Mouse (Mus musculus) mature B cell (primary cell): ENCODE results near the gene Oxct2a.
"Not testable (repeated sequence)": the region's sequence is repeated elsewhere in the genome, so short reads cannot be mapped to it uniquely, and the experiment has no call there.

Experiments
- in situ Hi-C: fragments of 300-500 bp; cut with MboI; formaldehyde crosslinking; loops from 2 replicates; pipeline ENCODE4 v1.14.3; 2019

Oxct2a gene

DNA sequence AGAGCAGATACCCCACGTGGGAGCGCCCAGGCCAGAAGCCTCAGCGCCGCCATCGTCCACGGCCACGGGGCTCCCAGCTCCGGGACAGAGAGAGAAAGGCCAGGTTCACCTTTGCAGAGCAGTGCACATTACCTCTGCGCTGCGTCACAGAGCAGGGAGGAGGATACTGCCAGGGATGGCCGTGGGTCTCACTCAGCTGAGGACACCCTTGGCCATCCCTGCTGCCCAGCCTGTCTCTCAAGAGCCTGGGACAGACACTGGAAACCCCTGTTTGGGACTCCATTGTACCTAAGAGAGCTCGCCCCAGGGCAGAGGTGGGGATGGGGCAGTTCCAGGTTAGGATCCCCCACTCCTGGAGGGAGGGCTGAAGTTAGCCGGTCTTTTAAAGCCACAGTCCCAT lies at the start of gene Oxct2a:
Gene Oxct2a (minus strand): TSS at position 101 of the 400 bp plus-strand sequence.
- in situ Hi-C loops, result no loop called here

DNA sequence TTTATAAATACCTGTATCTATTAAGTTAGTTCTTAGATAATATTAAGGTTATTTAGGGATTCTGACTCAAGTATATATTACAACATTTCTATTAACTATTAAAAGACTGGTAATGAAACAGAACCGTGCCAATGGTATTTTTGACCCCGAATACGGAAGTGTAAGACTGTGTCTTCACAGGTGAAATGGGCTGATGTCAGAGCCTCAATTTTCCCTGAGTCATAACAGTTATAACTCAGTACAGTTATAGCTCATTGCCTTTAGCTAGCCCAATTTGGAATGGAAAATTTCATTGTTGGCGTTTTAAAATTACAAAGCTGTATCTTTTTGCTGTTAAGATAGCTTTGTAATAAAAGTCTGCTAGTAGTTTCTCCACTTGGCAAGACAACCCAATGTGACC lies 40.1 kb upstream of the Oxct2a start:
- in situ Hi-C loops, result no loop called here

DNA sequence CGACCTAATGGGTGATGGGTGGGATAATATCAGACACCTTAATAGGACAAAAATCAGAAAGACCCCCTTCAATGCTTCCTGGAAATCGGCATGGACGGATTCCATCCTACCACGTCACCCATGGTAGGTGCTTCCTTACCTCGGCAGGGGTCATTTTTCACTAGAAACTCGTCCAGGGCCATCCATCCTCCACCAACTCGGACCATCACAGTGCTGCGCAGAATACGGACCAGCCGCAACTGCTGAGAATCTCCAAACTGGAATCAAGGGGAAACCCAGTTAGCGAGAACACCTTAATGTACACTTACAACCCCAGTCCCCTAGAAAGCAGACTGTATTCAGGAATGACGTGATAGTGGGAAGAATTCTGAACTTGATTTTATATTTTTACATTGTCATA lies 37.3 kb upstream of the Oxct2a start:
- in situ Hi-C loops, result no loop called here

DNA sequence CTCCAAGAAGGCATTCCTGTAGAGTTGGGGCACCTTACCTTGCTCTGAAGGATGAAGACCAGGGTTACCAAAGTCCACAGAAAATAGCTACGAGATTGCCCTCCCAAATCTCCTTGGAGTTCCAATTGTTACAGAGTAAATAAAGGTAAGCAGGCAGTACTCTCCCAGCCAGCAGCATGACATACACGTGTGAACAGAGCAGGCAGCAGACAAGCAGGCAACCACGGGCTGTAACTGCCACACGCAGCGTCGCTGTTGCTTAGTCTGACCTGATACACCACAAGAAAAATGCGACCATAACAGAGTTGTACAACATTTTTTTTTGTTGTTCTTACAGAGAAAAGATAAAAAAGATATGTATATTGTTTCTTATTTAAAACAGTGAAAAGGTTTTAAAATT lies 35.2 kb upstream of the Oxct2a start:
- in situ Hi-C loops, result no loop called here

DNA sequence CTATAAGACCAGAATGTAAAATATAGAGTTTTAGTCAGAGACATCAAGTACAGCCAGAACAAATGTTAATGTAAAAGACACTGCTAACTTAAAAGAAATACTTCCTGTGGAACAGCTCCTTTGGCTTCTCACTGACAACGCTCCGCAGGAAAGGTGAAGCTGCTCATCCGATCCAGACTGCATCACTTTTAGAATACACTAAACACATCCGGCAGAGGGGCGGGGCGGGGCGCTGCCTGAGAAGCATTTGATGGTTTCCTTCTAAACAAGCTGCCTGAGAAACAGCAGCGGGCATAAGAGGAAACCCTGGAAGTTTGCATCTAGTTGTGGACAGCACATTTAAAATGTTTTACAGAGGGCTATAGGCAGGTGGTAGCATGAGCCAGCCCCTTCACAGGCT lies 32.5 kb upstream of the Oxct2a start:
- in situ Hi-C loops, result no loop called here

DNA sequence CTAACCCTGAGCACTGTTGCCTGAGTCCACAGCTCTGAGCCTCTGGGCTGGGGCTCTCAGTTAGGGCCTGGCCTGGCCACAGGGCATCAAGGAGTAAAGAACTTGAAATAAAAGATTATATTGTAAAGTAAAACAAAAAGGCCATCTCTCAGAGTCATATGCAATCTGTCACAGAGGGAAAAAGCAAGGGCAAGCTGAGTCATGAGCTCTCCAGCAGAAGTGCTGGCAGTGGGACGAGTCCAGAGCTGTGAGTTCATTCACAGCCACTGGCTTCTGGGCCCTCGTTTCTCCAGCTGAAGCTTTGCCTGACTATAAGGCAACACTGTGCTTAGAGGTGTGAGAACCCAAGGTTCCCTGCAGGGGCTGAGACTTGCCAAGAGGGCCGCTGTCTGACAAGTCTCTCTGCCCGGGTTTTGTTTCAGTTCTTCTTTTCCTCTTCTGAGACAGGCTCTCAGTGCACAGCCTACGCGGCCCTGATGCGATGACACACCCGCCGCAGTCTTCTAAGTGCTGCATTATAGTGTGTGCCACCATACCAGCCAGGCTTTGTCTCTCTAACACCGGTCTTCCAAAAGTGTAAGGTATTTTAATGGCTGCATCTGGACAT lies 29.9 kb upstream of the Oxct2a start:
- in situ Hi-C loops, result no loop called here

DNA sequence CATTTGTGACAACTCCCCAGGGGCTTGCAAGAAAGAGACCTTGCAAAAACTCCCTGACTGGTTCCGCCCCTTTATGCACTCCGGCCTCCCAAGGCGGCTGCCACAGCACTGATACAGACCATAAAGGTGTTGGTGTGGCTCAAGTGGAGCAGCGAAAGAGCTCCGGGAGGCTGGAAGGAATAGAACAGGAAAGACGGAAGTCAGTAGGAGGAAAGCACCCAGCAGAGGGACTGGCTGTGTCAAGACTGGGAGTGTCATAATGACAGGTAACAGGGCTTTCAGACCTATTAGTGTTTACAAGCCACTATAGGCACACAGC lies 20.0 kb upstream of the Oxct2a start:
- in situ Hi-C loops, result no loop called here

DNA sequence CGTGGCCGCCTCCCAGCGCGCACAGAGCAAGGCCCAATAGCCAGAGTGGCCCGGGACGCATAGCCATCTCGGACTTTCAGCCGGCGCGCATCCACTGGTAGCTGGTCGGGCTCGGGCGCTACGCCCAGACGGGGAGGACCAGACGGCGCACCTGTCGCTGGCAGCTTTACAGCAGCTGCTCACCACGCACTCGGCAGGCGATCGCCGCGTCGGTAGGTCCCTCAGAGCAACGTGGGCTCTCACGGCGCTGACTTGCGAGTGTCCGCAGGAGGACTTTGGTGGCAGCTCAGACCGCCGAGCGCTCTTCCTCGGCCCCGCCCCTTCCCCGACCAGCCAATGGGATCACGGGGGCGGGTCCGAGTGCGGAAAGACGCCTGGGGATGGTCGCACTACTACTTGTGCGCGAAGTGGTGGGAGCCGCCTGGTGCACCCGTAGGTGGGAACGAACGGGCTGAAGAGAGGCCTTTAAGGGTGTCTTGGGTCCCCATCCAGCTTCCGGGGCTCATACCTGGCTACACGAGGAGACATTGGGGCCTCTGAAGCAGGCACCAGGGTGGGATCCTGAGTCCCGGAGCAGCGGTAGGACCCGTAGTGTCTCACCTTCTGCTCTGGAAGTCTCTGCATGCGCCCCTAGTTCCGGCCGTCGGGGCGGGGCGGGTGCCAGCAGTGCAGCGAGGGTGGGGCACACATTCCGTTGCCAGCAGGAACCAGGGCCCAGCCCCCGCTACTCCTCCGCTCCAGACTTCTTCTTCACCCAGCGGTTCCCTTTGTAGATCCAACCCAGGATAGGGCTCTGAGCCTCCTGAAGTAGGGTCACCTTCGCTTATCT lies 19.4 kb upstream of the Oxct2a start, which contains the start of gene Bmp8a:
Gene Bmp8a (minus strand): TSS at position 611 of the 829 bp plus-strand sequence.
- in situ Hi-C loops, result no loop called here

DNA sequence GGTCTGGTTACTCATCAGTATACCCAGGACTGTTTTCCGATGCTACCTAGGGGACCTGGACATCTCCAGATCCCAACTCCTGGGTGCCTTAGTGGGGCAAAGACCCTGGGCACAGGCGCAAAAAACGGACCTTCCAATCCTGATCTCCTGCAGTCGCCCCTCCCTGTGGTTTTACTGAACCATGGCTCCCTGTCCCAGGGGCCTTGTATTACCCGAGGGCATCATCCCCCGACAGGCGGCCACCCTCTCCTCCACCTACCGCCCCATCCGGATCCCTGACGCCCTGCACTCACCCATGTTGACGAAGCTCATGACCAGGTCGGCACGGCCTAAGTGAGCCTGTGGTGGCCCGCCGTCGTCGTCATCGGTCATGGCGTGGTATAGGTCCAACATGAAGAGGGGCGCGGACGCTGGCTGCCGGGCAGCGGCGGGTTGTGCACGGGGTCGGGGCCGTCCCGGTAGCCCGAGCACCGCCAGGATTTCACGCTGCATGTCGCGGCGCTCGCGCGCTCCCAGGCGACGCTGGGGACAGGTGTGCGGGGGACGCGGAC lies 18.7 kb upstream of the Oxct2a start:
- in situ Hi-C loops, result no loop called here

DNA sequence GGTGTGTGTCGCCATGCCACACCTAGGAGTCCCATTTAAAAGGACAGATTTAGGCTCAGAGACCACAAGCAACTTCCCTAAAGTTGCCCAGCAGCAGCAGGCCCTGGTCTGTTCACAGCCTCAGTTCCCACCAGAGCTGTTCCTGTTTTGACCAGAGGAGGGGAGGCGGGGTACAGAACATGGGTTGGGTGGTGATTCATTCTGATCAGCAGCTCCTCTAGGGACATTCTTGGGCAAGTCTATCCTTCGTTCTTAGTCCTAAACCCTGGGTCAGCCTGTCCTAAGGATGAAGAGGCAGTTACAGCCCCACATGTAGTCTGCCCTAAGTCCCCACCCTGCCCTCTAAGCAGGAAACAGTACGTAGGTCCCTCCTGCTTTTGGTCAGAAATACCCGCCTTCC lies 16.8 kb upstream of the Oxct2a start:
- in situ Hi-C loops, result no loop called here

DNA sequence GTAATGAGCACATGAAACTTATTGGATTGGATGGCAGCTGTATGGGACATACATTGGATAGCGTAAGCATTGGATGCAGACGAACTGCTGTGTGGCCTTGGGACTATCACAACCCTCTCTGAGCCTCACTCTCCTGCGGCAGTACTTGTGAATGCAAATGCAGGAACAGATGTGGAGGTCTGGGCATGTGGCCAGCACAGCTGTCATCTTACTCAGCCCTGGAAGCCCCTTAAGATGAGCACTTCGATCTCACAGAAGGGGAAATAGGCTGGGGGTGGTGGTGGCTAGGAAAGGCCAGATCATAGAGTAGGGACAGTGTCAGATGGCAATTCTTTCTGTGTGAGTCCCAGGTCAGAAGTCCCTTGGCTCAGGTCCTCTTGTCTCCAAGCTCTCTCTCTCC lies 14.3 kb upstream of the Oxct2a start:
- in situ Hi-C loops, result no loop called here

DNA sequence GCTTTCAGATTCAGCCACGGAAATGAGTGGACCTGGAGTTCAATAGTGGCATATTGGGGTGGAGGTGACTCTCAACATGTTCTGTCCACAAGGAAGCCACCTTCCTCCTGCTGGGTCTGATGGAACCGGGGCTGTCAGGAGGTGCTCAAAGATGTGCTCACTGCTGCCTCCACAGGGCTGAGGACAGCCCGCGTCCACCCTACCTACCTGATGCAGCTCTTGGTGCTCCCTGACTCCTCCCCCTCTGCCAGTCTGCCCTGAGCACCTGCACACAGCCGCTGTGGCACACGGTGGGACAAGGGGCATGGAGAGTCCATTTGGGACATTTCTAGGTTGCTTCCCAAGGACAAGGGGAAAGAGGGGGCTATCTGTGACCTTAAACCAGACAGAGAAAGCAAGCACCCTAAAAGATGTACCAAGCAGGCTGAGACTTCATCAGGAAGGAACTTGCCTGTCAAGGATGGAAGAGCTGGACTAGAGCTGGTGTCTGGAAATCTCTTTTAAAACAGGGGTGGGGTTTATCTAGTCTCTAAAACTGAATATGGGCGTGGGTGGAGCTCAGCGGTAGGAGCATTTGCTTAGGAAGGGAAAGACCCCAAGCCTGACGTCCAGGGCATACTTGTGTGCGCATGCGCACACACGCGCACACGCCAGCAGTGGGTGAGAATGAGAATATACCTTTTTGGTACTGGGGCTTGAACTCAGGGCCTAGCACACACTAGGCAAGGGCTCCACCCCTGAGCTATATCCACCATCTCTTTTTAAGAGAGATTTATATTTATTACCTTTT lies 12.6 kb upstream of the Oxct2a start:
- in situ Hi-C loops, result no loop called here

DNA sequence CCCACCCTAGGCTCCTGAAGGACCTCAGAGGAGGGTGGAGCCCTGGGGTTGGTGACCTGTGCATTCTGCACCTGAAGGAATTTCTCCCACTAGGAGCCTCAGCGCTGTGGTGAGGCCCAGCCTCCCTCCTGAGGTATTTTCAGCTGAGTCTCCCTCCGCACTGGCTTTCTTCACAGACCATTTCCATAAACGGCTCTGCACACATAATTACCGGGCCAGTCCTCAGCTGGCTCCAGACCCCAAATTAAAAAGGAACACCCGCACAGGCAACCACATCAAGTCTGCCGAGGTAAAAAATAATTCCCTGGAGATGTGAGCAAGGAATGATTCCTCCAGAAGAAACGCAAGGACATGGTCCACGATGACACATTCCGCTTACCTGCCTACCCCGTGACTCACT lies 11.8 kb upstream of the Oxct2a start:
- in situ Hi-C loops, result not testable (repeated sequence)

DNA sequence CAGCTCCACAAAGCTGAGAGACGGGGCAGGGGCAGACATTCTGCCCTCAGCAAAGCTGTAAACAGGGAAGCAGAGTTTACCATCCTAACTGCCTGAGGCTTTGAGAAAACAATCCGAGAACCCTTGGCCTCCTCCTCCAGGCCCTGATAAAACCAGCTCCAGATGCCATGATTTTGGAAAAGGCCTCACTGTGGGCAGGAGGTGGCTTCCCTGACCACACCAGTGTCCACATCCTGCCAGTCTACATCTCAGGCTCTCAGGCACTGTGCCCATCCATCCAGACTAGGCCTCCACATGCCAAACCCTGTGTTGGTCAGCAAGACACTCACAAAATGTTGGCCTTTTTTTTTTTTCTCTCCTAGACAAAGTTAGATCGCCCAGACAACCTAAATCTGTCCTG lies 10.7 kb upstream of the Oxct2a start:
- in situ Hi-C loops, result no loop called here

DNA sequence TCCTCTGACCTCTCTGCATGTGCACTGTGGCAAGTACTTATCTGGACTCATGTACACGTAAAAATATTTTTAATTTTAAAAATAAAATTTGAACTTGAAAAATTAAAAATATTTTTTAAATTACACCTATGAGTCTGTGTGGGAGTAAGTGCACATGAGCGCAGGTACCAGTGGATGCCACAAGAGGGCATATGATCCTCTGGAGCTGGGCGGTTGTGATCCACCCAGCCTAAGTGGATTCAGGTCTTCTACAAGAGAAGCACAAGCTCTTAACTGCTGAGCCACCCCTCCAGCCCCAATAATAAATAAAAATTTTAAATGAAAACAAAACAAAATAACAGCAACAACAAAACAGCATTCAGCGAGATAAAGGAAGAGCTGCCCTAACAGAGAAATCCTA lies 9.7 kb upstream of the Oxct2a start:
- in situ Hi-C loops, result no loop called here

DNA sequence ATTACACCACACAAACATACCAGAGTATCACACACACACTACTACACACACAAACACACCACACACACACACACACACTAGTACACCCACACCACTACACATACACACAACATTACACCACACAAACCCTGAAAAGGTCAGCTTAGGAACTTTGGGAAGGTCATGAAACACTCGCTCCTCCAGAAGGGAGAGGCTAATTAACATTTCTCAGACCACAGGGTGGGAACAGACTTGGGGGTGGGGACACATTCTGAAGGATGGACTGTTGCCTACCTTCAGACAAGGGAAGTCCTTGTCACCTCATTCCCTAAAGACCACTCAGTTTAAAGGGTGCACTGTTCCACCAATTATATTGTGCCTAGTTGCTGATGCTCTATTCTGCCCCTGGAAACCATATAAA lies 8.5 kb upstream of the Oxct2a start:
- in situ Hi-C loops, result not testable (repeated sequence)

DNA sequence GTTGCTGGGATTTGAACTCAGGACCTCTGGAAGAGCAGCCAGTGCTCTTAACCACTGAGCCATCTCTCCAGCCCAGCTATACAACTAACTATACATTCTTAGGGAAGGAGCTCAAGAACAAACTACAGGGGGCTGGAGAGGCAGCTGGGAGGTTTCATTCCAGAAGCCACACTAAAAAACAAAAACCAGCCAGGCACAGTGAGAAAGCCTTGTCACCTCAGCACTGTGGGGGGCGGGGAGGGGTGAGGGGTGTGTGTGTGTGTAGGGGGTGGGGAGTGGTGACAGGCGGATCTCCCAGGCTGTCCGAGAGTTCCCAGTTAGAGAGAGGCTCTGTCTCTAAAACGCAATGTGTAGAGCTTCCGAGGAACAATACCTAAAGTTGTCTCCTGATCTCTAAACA lies 7.9 kb upstream of the Oxct2a start:
- in situ Hi-C loops, result no loop called here

DNA sequence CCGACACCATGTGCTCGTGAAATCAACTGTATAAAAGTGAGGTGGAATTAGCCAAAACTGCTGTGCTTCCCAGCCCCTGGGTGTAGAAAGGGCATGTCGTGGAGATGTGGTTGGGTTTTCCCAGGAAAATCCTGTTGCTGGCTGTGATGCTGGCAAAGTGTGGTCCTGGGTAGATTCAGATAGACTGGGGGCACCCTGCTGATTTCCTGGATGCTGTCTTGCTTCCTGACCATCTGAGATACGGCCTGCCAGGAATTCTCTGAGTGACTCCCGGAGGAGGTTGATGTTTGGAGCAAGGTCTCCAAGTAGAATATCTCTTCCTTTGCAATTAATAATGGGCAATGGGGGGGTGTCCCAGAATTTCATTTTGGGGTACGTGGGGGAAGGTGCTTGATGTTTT lies 5.5 kb upstream of the Oxct2a start:
- in situ Hi-C loops, result no loop called here

DNA sequence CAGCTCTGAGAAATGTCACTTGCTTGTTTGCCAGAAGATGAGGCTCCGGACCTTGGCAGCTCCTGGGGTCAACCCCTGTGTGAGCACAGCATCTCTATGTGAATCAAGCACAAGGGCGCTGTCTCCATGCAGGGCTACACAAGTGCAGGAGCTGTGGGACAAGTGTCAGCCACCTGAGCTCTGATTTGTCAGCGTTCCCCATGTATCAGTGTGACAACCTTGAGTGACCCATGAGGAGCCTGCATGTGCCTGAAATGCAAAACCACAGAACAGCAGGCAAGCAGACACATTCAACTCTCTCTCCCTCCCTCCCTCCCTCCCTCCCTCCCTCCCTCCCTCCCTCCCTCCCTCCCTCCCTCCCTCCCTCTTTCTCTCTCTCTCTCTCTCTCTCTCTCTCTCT lies 4.2 kb upstream of the Oxct2a start:
- in situ Hi-C loops, result no loop called here

DNA sequence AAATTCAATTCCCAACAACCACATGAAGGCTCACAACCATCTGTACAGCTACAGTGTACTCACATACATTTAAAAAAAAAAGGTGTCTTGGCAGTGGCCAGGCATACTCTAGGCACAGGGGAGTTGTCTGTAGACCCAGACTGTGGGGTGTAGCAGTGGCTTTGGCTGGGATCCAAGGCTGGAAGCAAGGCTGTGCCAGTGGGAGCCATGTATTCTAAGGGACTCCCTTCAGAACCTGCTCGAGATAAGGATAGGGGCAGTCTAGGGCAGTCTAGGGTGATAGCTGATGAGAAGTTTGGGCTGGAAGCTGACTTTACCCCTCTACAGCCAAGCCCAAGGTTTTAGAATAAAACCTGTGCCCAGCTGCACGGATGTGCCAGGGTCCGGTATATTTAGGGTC lies 2.7 kb upstream of the Oxct2a start:
- in situ Hi-C loops, result no loop called here

DNA sequence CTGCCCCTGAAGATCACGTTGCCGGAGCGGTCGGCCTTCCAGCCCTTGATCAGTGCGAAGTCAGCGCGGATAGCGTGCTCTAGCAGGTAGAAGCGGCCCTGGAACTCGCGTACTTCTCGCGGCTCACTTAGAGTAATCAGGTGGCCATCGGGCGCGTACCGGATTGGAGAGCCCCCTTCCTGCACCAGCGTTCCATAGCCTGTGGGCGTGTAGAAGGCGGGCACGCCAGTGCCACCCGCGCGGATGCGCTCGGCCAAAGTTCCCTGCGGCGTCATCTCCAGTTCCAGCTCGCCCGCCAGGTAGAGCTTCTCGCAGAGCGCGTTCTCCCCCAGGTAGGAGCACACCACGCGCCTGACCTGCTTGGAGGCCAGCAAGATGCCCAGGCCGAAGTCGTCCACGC lies 524 bp downstream of the Oxct2a start:
- in situ Hi-C loops, result not testable (repeated sequence)

DNA sequence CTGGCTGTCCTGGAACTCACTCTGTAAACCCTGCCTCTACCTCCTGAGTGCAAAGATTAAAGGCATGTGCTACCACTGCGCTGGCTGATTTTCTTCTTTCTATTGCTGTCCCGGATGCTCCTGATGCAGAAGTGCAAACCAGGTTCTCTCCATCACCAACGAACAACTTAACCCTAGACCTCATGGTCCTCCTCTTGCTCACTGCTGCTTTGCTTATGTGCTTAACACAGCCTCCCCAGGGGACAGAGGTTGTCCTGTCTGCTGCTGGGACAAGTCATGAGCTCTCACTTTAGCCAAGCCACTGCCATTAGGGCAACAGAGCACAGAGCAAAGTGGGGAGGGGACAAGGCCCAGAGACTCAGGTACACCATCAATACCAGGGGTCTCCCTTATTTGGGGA lies 8.9 kb downstream of the Oxct2a start:
- in situ Hi-C loops, result no loop called here

DNA sequence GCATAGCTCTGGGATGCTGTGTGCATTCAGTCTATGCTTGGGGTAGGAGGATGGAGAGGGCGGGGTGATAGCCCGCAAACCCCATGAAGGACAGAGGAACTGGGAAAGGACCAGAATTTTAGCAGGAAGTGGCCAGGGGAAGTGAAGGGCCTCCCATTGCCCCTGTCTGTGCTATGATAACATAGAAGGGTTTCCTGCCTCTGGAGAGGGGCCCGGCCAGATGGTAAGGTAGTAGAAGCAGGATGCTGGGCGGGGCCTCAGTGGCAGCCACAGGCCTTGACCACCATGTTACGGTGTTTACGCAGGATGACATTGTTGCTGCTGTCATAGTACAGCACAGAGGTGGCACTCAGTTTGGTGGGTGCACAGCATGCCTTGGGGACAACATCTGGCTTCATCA lies 10.4 kb downstream of the Oxct2a start:
- in situ Hi-C loops, result no loop called here
